Mouse (Mus musculus): Measurements from ENCODE around the gene Tcerg1l. TPM values are rescaled to one million over a fixed set of nuclear protein-coding genes. Genes with fewer than 3 reads are reported as not detected.

Tcerg1l gene
- polyA plus RNA-seq, 1 experiment = 5.3 TPM

DNA sequence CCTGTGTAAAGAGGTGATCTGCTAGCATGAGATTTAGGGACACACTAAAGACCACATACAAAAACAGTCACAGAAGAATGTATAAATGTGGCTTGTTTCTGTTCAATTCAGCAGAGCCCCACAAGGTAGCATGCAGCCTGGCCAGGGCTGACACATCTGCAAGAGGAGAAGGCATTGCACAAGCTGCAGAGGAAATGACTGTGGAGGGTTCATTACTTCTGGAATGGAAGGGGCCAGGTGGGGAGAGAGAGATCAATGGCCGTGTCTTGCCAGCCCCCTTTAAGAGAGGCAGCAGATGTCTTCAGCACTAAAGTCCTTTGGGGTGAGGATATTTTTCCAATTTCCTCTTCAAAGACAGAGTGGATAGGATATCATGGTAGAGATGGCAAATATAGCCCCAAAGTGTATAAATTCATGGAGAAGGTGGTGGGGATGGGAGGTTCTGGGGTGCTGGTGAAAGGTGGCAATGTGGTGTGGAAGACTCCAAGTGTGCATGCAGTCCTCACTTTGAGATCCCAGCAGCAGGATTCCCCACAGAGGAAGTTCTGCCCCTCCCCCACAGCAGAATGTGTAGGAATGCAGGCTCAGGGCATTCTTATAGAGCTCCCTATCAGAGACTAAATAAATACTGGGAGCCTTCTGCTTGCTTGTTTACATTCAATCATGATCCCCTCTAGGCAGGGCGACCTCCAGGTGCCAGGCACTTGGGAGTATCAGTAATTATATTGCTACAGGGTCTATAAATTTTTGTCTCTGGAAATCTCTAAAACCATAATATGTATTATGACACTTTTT, 40.7 kb downstream of the Tcerg1l start:
- Histone ChIP-seq H3K4me1 (ENCODE audit: control insufficient read depth, insufficient read depth, low read length) (no peaks in the 10 kb centered on the region), H3K4me3 (replicated peaks; ENCODE audit: insufficient read depth, low read depth, low read length) (no peak overlapping the region), H3K27me3 (ENCODE audit: control insufficient read depth, insufficient read depth, low read length) (no peaks in the 10 kb centered on the region), H3K27ac (ENCODE audit: insufficient read depth, low read length) (no peak overlapping the region)
- WGBS = 73% methylated on average over 2 of the region's 2 CpGs
- TF ChIP-seq POLR2A (IDR thresholded peaks at IDR 0.05; ENCODE audit: borderline replicate concordance, insufficient read depth, low read length) (no peak), CTCF (IDR thresholded peaks at IDR 0.05; ENCODE audit: borderline replicate concordance, insufficient read depth, low read depth, low read length) (no peak)
- DNase-seq = no peak

DNA sequence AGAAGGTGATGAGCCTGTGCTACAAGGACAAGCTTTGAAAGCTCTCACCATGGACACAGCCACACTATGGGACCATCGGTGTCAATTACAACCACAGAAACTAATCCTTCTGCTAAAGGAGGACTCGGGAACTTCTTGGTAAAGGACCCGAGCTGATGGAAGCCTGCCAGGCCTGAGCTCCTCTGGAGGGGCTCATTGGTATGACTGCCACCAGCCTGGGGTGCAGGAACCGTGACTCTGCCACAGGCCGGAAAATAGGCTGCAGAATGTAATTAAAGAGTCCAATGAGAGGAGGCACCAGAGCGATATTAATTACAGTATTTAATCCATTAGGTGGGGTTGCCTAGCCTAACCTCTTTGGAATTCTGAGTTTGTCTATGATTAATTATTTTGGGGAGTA, 52.1 kb downstream of the Tcerg1l start:
- Histone ChIP-seq H3K4me1 (ENCODE audit: control insufficient read depth, insufficient read depth, low read length) (peaks cover 4% of the 10 kb centered on the region), H3K27me3 (ENCODE audit: control insufficient read depth, insufficient read depth, low read length) (no peaks in the 10 kb centered on the region), H3K4me3 (replicated peaks; ENCODE audit: insufficient read depth, low read depth, low read length) (no peak overlapping the region), H3K27ac (ENCODE audit: insufficient read depth, low read length) (no peak overlapping the region)
- no peak for DNase-seq
- WGBS = 53% methylated on average over 6 of the region's 6 CpGs
- TF ChIP-seq CTCF (IDR thresholded peaks at IDR 0.05; ENCODE audit: borderline replicate concordance, insufficient read depth, low read depth, low read length) = no peak
- no peak for TF ChIP-seq POLR2A (IDR thresholded peaks at IDR 0.05; ENCODE audit: borderline replicate concordance, insufficient read depth, low read length)

GRCm38 (mm10) chr7:138338451-138338850, 59.1 kb downstream of the Tcerg1l start:
- Histone ChIP-seq H3K4me3 (replicated peaks; ENCODE audit: insufficient read depth, low read depth, low read length) (no peak overlapping the region), H3K27ac (ENCODE audit: insufficient read depth, low read length) (no peak overlapping the region), H3K27me3 (ENCODE audit: control insufficient read depth, insufficient read depth, low read length) (no peaks in the 10 kb centered on the region), H3K4me1 (ENCODE audit: control insufficient read depth, insufficient read depth, low read length) (peaks cover 8% of the 10 kb centered on the region)
- peak in 1 of 2 experiments; percentile 35 for DNase-seq
- TF ChIP-seq POLR2A (IDR thresholded peaks at IDR 0.05; ENCODE audit: borderline replicate concordance, insufficient read depth, low read length) = no peak
- TF ChIP-seq CTCF (IDR thresholded peaks at IDR 0.05; ENCODE audit: borderline replicate concordance, insufficient read depth, low read depth, low read length) = no peak
- WGBS = 27% methylated on average over 4 of the region's 4 CpGs

- DNase-seq = no peak
- H3K4me3 ChIP-seq (replicated peaks; ENCODE audit: insufficient read depth, low read depth, low read length) = no peak overlapping the region
- 57% methylated on average over 5 of the region's 5 CpGs for WGBS
- TF ChIP-seq POLR2A (IDR thresholded peaks at IDR 0.05; ENCODE audit: borderline replicate concordance, insufficient read depth, low read length) = no peak
- TF ChIP-seq CTCF (IDR thresholded peaks at IDR 0.05; ENCODE audit: borderline replicate concordance, insufficient read depth, low read depth, low read length) = no peak
- peaks cover 8% of the 10 kb centered on the region for H3K4me1 ChIP-seq (ENCODE audit: control insufficient read depth, insufficient read depth, low read length)
- H3K27me3 ChIP-seq (ENCODE audit: control insufficient read depth, insufficient read depth, low read length) = no peaks in the 10 kb centered on the region
- H3K27ac ChIP-seq (ENCODE audit: insufficient read depth, low read length) = no peak overlapping the region
Measured at GRCm38 (mm10) chr7:138337946-138338345, 59.6 kb downstream of the Tcerg1l start.

DNA sequence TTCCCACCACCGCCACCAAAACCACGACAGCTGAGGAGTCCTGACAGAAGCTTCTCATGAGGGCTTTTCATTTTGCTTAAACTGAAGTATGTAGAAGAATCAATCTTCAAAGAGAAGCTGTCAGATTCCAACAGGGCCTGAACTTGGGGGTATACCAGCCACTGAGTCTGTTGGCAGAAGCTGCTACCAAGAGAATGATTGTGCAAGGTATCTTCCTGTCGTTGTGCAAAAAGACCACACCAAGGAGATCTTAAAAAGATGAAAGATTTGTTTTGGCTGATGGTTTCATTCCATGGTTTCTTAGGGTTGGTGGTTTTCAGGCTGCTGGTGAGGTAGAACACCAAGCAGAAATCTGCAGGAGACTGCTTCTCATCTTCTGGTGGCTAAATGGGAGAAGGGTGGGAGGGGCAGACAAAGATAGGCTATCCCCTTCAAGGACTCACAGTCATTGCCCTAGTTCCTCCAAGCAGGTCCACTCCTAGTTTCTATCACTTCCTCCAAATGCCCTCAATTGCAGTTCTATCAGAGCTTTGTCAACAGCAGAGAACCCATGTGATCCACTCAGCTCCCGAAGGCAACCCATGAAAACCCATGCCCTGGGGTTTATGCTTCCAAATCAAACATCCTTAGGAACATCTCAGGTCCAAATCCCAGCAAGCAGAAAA, 64.9 kb downstream of the Tcerg1l start:
- WGBS = 95% methylated on average over 4 of the region's 4 CpGs
- no peak overlapping the region for H3K4me3 ChIP-seq (replicated peaks; ENCODE audit: insufficient read depth, low read depth, low read length)
- DNase-seq = no peak
- TF ChIP-seq CTCF (IDR thresholded peaks at IDR 0.05; ENCODE audit: borderline replicate concordance, insufficient read depth, low read depth, low read length) = no peak
- no peak for TF ChIP-seq POLR2A (IDR thresholded peaks at IDR 0.05; ENCODE audit: borderline replicate concordance, insufficient read depth, low read length)
- H3K27me3 ChIP-seq (ENCODE audit: control insufficient read depth, insufficient read depth, low read length) = no peaks in the 10 kb centered on the region
- no peak overlapping the region for H3K27ac ChIP-seq (ENCODE audit: insufficient read depth, low read length)
- no peaks in the 10 kb centered on the region for H3K4me1 ChIP-seq (ENCODE audit: control insufficient read depth, insufficient read depth, low read length)

DNA sequence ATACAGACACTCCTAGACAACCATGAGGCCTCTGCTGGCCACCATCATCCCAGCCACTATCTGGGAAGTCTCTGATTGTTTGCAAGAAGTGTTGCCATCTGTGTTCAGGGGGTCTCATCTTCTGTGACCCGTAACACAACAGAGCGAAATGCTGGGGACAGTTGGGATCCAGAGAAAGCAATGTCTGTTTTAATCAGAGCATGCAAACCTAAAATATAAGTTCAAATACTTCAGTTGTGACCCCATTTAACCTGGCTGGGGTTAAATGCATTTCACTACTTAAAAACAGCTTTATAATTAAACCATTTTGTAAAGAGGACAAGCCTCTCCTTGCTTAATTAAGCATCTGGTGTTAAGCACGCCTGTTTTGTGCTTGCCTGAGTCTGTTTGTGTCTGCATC, 66.3 kb downstream of the Tcerg1l start:
- no peaks in the 10 kb centered on the region for H3K27me3 ChIP-seq (ENCODE audit: control insufficient read depth, insufficient read depth, low read length)
- H3K27ac ChIP-seq (ENCODE audit: insufficient read depth, low read length) = no peak overlapping the region
- DNase-seq = no peak
- H3K4me1 ChIP-seq (ENCODE audit: control insufficient read depth, insufficient read depth, low read length) = no peaks in the 10 kb centered on the region
- WGBS = 95% methylated on average over 3 of the region's 3 CpGs
- TF ChIP-seq POLR2A (IDR thresholded peaks at IDR 0.05; ENCODE audit: borderline replicate concordance, insufficient read depth, low read length) = no peak
- no peak for TF ChIP-seq CTCF (IDR thresholded peaks at IDR 0.05; ENCODE audit: borderline replicate concordance, insufficient read depth, low read depth, low read length)
- H3K4me3 ChIP-seq (replicated peaks; ENCODE audit: insufficient read depth, low read depth, low read length) = no peak overlapping the region

DNA sequence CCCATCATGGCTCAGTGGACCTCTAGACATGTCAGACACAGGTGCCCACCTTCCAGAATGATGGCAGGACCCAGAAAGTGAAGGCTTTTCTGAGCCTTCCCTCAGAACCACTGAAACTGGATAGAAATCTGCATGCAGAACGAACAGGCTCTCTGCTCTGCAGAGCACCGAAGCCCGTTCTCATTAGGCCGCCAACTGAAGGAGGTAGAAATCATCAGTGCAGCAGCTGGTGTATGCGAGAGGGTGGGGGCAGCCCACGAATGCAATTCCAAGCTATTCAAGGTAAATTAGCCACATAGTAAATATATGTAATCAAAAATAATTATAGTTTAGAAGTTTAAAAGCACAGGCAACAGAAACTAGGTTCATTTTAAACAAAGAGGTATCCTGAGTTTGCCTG, 68.9 kb downstream of the Tcerg1l start:
- Histone ChIP-seq H3K4me3 (replicated peaks; ENCODE audit: insufficient read depth, low read depth, low read length) (no peak overlapping the region), H3K4me1 (ENCODE audit: control insufficient read depth, insufficient read depth, low read length) (no peaks in the 10 kb centered on the region), H3K27me3 (ENCODE audit: control insufficient read depth, insufficient read depth, low read length) (no peaks in the 10 kb centered on the region), H3K27ac (ENCODE audit: insufficient read depth, low read length) (no peak overlapping the region)
- DNase-seq = no peak
- TF ChIP-seq POLR2A (IDR thresholded peaks at IDR 0.05; ENCODE audit: borderline replicate concordance, insufficient read depth, low read length) = no peak
- no peak for TF ChIP-seq CTCF (IDR thresholded peaks at IDR 0.05; ENCODE audit: borderline replicate concordance, insufficient read depth, low read depth, low read length)
- 67% methylated on average over 6 of the region's 6 CpGs for WGBS

GRCm38 (mm10) chr7:138326760-138327159, 70.8 kb downstream of the Tcerg1l start:
- Histone ChIP-seq H3K27ac (ENCODE audit: insufficient read depth, low read length) (no peak overlapping the region), H3K4me1 (ENCODE audit: control insufficient read depth, insufficient read depth, low read length) (no peaks in the 10 kb centered on the region), H3K27me3 (ENCODE audit: control insufficient read depth, insufficient read depth, low read length) (no peaks in the 10 kb centered on the region), H3K4me3 (replicated peaks; ENCODE audit: insufficient read depth, low read depth, low read length) (no peak overlapping the region)
- WGBS = 72% methylated on average over 3 of the region's 3 CpGs
- TF ChIP-seq POLR2A (IDR thresholded peaks at IDR 0.05; ENCODE audit: borderline replicate concordance, insufficient read depth, low read length) (no peak), CTCF (IDR thresholded peaks at IDR 0.05; ENCODE audit: borderline replicate concordance, insufficient read depth, low read depth, low read length) (no peak)
- no peak for DNase-seq
